Mouse (Mus musculus) embryonic fibroblast, embryonic 13.5 days (primary cell): ENCODE measurements at regions not wholly inside any gene's neighbourhood (a gene's known extent, or its start where the extent isn't known, plus 50 kb on each side); places are given as distances from the start of the nearest gene placed in this dataset.

Source experiments
- CTCF ChIP-seq: IDR thresholded peaks from 2 replicates; pipeline ENCODE4 v1.5.1; 2011; ENCODE audit warnings: mild to moderate bottlenecking, control low read depth, low read length, moderate library complexity, borderline replicate concordance; ENCODE audit not compliant: insufficient read depth
- POLR2A ChIP-seq: IDR thresholded peaks from 2 replicates; pipeline ENCODE4 v1.6.1; 2011; ENCODE audit warnings: low read depth, mild to moderate bottlenecking, control low read depth, low read length, moderate library complexity

- TF ChIP-seq CTCF (no peak), POLR2A (no peak)
Measured at GRCm38 (mm10) chr1:73516441-73516840, 500.7 kb upstream of the Tnp1 start.
